19 mouse cellular contexts compared by ENCODE assay signal in genomic region chr2:68924344-68924743, GRCm38 (mm10).
DNase-seq lines count a peak whose midpoint lies in the region; ATAC-seq and TF ChIP-seq lines count a peak whose summit lies in the region.
"Had no signal": no experiment of that assay in that cellular context is flagged by ENCODE, and none has a peak within 500 bp of the region (broad histone marks: within the 10 kb centered on the region; RNA-seq: fewer than 3 reads in every experiment).

No protein-coding gene starts in this region.

- no peak overlapping the region for H3K4me3 ChIP-seq in heart, adult 2 months
- H3K4me3 ChIP-seq in heart, embryonic 12.5 days = no peak overlapping the region
- no peak overlapping the region for H3K4me3 ChIP-seq in cerebellum, adult 2 months (replicated peaks; ENCODE audit: insufficient read depth, low read depth, low read length)
- H3K4me3 ChIP-seq: heart, embryonic 13.5 days; hindbrain, embryonic 15.5 days; midbrain, embryonic 12.5 days; stomach, embryonic 15.5 days had no signal

- H3K4me1 ChIP-seq in heart, adult 2 months (ENCODE audit: control insufficient read depth, insufficient read depth, low read length) = no peaks in the 10 kb centered on the region
- H3K4me1 ChIP-seq in heart, embryonic 12.5 days (replicated peaks) = no peaks in the 10 kb centered on the region
- H3K4me1 ChIP-seq in cerebellum, adult 2 months (ENCODE audit: control insufficient read depth, insufficient read depth, low read length) = peaks cover 7% of the 10 kb centered on the region; the same call in 1 of the 2 replicates
- H3K4me1 ChIP-seq: stomach, embryonic 15.5 days had no signal

- H3K36me3 ChIP-seq in heart, adult 2 months (ENCODE audit: control insufficient read depth, insufficient read depth, low read length) = no peaks in the 10 kb centered on the region
- no peaks in the 10 kb centered on the region for H3K36me3 ChIP-seq in heart, embryonic 12.5 days
- H3K36me3 ChIP-seq: heart, embryonic 13.5 days; hindbrain, embryonic 15.5 days; midbrain, embryonic 12.5 days; stomach, embryonic 15.5 days had no signal

- no peaks in the 10 kb centered on the region for H3K79me2 ChIP-seq in heart, adult 2 months (replicated peaks; ENCODE audit: control insufficient read depth, insufficient read depth, low read length)

- H3K9me3 ChIP-seq in heart, embryonic 12.5 days (replicated peaks) = no peaks in the 10 kb centered on the region
- H3K9me3 ChIP-seq: G1E; heart, embryonic 13.5 days; hindbrain, embryonic 15.5 days; midbrain, embryonic 12.5 days; stomach, embryonic 15.5 days had no signal

- TF ChIP-seq EP300 in heart, adult 2 months (IDR thresholded peaks at IDR 0.05; ENCODE audit: insufficient read depth, low read depth, low read length) = no peak

- TF ChIP-seq POLR2A in heart, adult 2 months (IDR thresholded peaks at IDR 0.05; ENCODE audit: insufficient read depth, low read depth, low read length) = no peak
- no peak for TF ChIP-seq POLR2A in cerebellum, adult 2 months (IDR thresholded peaks at IDR 0.05; ENCODE audit: borderline replicate concordance, insufficient read depth, low read length)

- no peak overlapping the region for H3K9ac ChIP-seq in heart, adult 2 months (ENCODE audit: low read depth, low read length)
- H3K9ac ChIP-seq in heart, embryonic 12.5 days = no peak overlapping the region
- H3K9ac ChIP-seq: heart, embryonic 13.5 days; hindbrain, embryonic 15.5 days; liver, postnatal 0 days; midbrain, embryonic 12.5 days; stomach, embryonic 15.5 days had no signal

- 75% methylated on average over 9 of the region's 9 CpGs for WGBS in heart, adult 2 months
- WGBS in heart, embryonic 12.5 days = 79% methylated on average over 9 of the region's 9 CpGs
- WGBS in cerebellum, adult 2 months = 20% methylated on average over 9 of the region's 9 CpGs

- intact Hi-C loops in heart, adult 2 months (cut with DNase I) = no loop called here
- intact Hi-C loops in left cerebral cortex, postnatal 4 days (cut with DNase I) = no loop called here

- peak; percentile 38 to 49 for DNase-seq in heart, adult 2 months
- peak; percentile 47 for DNase-seq in left cerebral cortex, postnatal 4 days
- no peak for DNase-seq in left cerebral cortex, adult 11 months (ENCODE audit: low spot score)
- peak; percentile 80 to 86 for DNase-seq in cerebellum, adult 2 months
- peak; percentile 80 to 81 for DNase-seq in cerebellum, postnatal 36 days
- DNase-seq in c-Kit-positive CD71-positive TER-119-positive erythroid progenitor cells, embryonic 14.5 days (ENCODE audit: low spot score) = no peak
- no peak for DNase-seq in adrenal gland, adult 18-20 months (ENCODE audit: low spot score in 2 of 2)
- DNase-seq: adrenal gland, adult 2 months; kidney, adult 9 months; liver, postnatal 0 days; lung, postnatal 36 days; spleen, adult 18-20 months; thymus, postnatal 4 days had no signal

- no peak for TF ChIP-seq CTCF in heart, adult 2 months (IDR thresholded peaks at IDR 0.05)
- TF ChIP-seq CTCF in cerebellum, adult 2 months (IDR thresholded peaks at IDR 0.05; ENCODE audit: borderline replicate concordance, insufficient read depth, low read depth, low read length) = no peak

- H3K4me2 ChIP-seq in heart, embryonic 12.5 days = no peak overlapping the region
- H3K4me2 ChIP-seq: heart, embryonic 13.5 days; hindbrain, embryonic 15.5 days; midbrain, embryonic 12.5 days; stomach, embryonic 15.5 days had no signal

- no peaks in the 10 kb centered on the region for H3K27me3 ChIP-seq in heart, adult 2 months (ENCODE audit: control insufficient read depth, insufficient read depth, low read length)
- no peaks in the 10 kb centered on the region for H3K27me3 ChIP-seq in heart, embryonic 12.5 days (replicated peaks)
- H3K27me3 ChIP-seq in cerebellum, adult 2 months (ENCODE audit: control insufficient read depth, insufficient read depth, low read length) = no peaks in the 10 kb centered on the region
- H3K27me3 ChIP-seq: heart, embryonic 13.5 days; hindbrain, embryonic 15.5 days; midbrain, embryonic 12.5 days; stomach, embryonic 15.5 days had no signal

- no peak overlapping the region for H3K27ac ChIP-seq in heart, adult 2 months
- no peak overlapping the region for H3K27ac ChIP-seq in heart, embryonic 12.5 days (ENCODE audit: poor library complexity, severe bottlenecking)
- no peak overlapping the region for H3K27ac ChIP-seq in cerebellum, adult 2 months (ENCODE audit: insufficient read depth, low read length)
- H3K27ac ChIP-seq: heart, embryonic 13.5 days; hindbrain, embryonic 15.5 days; midbrain, embryonic 12.5 days; stomach, embryonic 15.5 days had no signal

- ATAC-seq in heart, embryonic 12.5 days (ENCODE audit: insufficient number of reproducible peaks, low FRiP score) = no peak
- ATAC-seq: liver, postnatal 0 days had no signal

Comparison
In these comparisons a context has a peak if more than half of its experiments do, and no peak if none do; other contexts are left out.
1. DNase-seq: peak in heart, adult 2 months (2 of 2), left cerebral cortex, postnatal 4 days (single experiment), cerebellum, adult 2 months (2 of 2) and cerebellum, postnatal 36 days (2 of 2); none in left cerebral cortex, adult 11 months (single experiment), c-Kit-positive CD71-positive TER-119-positive erythroid progenitor cells, embryonic 14.5 days (single experiment) and adrenal gland, adult 18-20 months (0 of 2).